Mouse (Mus musculus): ENCODE results near the gene Ier2.
"Not testable (repeated sequence)": the region's sequence is repeated elsewhere in the genome, so short reads cannot be mapped to it uniquely, and the experiment has no call there.

The Ier2 gene

GRCm38 (mm10) chr8:84698288-84698687, 35.6 kb upstream of the Ier2 start:
- no peak for DNase-seq (ENCODE audit: low spot score)

GRCm38 (mm10) chr8:84697166-84698130, 34.8 kb upstream of the Ier2 start:
- no peak for DNase-seq (ENCODE audit: low spot score)

GRCm38 (mm10) chr8:84695140-84695539, 32.5 kb upstream of the Ier2 start:
- no peak for DNase-seq (ENCODE audit: low spot score)

- no peak for DNase-seq (ENCODE audit: low spot score)
Observed at GRCm38 (mm10) chr8:84693332-84693731, 30.7 kb upstream of the Ier2 start.

GRCm38 (mm10) chr8:84689091-84689915, 26.7 kb upstream of the Ier2 start:
- peak; percentile 81 for DNase-seq (ENCODE audit: low spot score)

GRCm38 (mm10) chr8:84687705-84688100, 25.1 kb upstream of the Ier2 start, which contains the start of gene Nacc1:
Nacc1 (minus strand) TSS chr8:84687862.
- peak; percentile 90 for DNase-seq (ENCODE audit: low spot score)

- DNase-seq (ENCODE audit: low spot score) = peak; percentile 72
Observed at GRCm38 (mm10) chr8:84687003-84687704, 24.5 kb upstream of the Ier2 start.

GRCm38 (mm10) chr8:84686191-84687002, 23.7 kb upstream of the Ier2 start, which contains the start of gene Trmt1:
Trmt1 (plus strand) TSS chr8:84686307.
- DNase-seq (ENCODE audit: low spot score) = no peak

- DNase-seq (ENCODE audit: low spot score) = no peak
Observed at GRCm38 (mm10) chr8:84684537-84684936, 21.9 kb upstream of the Ier2 start.

GRCm38 (mm10) chr8:84682257-84682656, 19.6 kb upstream of the Ier2 start:
- DNase-seq (ENCODE audit: low spot score) = no peak

- DNase-seq (ENCODE audit: low spot score) = no peak
Observed at GRCm38 (mm10) chr8:84681476-84681875, 18.8 kb upstream of the Ier2 start.

- DNase-seq (ENCODE audit: low spot score) = no peak
Observed at GRCm38 (mm10) chr8:84677305-84677704, 14.7 kb upstream of the Ier2 start.

GRCm38 (mm10) chr8:84670295-84671006, 7.8 kb upstream of the Ier2 start:
- DNase-seq (ENCODE audit: low spot score) = not testable (repeated sequence)

- no peak for DNase-seq (ENCODE audit: low spot score)
Observed at GRCm38 (mm10) chr8:84668731-84669485, 6.3 kb upstream of the Ier2 start.

- no peak for DNase-seq (ENCODE audit: low spot score)
Observed at GRCm38 (mm10) chr8:84668081-84668480, 5.4 kb upstream of the Ier2 start.

- no peak for DNase-seq (ENCODE audit: low spot score)
Observed at GRCm38 (mm10) chr8:84665385-84665893, 2.8 kb upstream of the Ier2 start.

- peak; percentile 74 for DNase-seq (ENCODE audit: low spot score)
Observed at GRCm38 (mm10) chr8:84664566-84665384, 2.1 kb upstream of the Ier2 start.

GRCm38 (mm10) chr8:84663483-84664327, 1.1 kb upstream of the Ier2 start:
- peak; percentile 96 for DNase-seq (ENCODE audit: low spot score)

Measured in ovary, postnatal 36 days (tissue).